Mouse (Mus musculus) c-Kit-negative CD71-positive TER-119-positive erythroid progenitor cells, embryonic 14.5 days (primary cell): ENCODE measurements around the gene Gls.
A peak's percentile ranks its signal among the peaks of the same experiment; 100 is the strongest.

ENCODE experiments used
- DNase-seq: peaks from one replicate; pipeline ENCODE4 v3.0.0-alpha.2; 2013; ENCODE audit warnings: low read depth, low spot score

The Gls gene

GRCm38 (mm10) chr1:52233143-52233713 lies at the start of gene Gls:
Gene Gls, minus strand, starts transcription at chr1:52233232.
- peak; percentile 92 for DNase-seq

GRCm38 (mm10) chr1:52279831-52280595 lies 47.0 kb upstream of the Gls start:
- no peak for DNase-seq

DNA sequence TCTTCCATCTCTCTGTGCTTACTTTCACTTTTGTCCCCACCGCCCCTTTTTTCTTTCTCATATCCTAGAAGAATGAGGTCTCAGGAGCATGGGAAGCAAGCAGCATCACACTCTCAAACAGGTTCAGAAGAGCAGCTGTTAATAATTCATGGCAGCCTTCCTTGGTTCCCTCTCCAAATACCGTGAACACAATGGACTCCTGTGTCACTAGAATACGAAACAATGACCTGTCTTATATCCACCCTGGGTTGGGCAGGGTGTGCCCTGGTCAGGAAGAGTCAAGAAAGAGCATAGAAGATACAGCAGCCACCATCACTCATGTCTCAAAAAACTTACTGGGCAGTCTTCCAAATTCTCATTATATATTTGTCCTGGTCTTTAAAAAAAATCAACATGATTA lies 46.3 kb upstream of the Gls start:
- no peak for DNase-seq

GRCm38 (mm10) chr1:52278073-52278472 lies 45.0 kb upstream of the Gls start:
- no peak for DNase-seq

- no peak for DNase-seq
Measured at GRCm38 (mm10) chr1:52274210-52274609, 41.2 kb upstream of the Gls start.

DNA sequence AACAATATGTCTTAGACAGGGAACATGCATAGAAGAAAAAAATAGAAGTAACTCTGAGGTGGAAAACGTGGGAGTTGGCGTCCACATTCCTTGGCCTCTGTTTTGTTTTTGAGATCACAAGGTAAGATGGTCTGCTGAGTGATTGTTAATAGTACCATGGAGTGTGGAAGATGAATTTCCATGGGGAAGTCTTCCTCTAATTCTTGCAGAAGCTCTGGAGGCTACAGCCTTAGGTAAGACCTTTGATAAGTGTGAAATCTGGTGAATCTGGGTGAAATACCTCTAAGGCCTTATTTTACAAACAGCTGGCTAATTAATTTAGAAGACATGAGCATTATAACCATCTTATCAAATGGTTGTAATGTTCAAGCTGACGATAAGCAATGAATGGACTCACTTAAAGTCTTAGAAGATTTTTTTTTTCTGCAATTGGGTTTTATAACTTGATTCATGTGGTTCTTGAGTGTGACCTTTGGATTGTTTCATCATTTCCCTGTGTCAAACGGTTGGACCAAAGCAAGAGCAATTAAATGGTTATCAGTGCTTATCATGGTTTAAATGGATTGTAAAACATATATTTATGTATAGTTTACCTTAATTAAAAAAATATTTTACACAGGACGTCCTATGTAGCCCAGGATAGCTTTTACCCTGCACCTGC lies 39.1 kb upstream of the Gls start:
- DNase-seq, result no peak

DNA sequence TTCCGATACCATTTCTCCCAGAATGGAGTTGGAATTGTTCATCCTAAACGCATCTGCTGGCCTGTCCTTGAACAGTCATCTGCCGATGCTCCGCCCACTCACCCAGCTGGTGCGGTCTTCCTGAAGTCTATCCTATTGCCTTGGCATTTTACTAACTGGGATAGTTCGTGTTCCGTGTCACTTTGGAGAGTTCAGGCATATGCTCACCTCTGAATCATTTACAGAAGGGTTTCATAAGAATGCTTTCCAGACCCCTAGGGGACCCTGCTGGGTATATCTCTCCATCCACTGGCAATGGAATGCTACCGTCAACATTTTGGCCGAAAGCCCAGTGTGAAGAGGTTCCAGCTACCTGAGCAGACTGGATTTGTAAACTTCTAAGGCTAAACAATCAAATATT lies 37.3 kb upstream of the Gls start:
- DNase-seq, result no peak

DNA sequence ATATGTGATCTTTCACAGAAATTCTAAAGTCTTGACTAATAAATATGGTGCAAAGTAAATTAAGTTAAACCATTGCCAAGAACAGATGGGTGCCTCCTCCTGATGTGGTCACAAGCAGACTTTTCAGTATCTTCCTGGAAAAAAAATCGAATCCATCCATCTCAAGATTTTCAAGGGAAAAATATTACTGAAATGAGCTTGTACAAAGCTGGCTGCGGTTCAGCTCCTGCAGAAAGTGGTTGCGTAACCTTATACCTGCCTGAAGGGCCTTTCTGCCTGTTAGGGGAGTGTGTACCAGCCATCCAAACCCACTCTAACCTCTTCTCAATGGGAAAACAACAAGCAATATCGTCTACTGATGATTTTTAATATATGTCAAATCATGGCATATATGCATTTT lies 36.6 kb upstream of the Gls start:
- no peak for DNase-seq

- DNase-seq, result no peak
Measured at GRCm38 (mm10) chr1:52268006-52268405, 35.0 kb upstream of the Gls start.

GRCm38 (mm10) chr1:52267606-52268005 lies 34.6 kb upstream of the Gls start:
- peak; percentile 6 for DNase-seq

DNA sequence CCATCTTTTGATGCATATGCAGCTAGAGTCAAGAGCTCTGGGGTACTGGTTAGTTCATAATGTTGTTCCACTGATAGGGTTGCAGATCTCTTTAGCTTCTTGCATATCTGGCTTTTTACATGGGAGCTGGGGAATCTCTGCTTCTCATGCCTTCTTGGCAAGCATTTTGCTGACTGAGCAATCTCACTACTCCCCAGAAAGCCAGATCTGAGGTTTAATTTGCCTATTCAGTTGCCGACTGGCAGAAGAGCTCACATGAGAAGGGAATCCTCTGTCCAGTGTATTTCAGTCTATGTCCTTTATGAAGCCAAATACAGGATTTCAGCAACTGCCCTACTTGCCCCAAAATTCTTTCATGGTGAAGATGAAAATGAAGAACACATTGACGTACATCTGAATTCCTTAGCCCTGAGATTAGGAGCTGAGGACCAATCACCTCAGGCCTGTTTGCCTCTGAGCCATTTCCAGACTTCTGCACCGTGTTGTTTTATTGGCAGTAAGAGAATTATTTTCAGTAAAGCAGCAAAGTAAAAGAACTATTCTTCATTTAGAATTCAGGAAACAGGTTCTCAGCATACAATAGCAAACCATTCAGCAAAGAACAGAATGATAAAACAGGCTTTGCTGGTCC lies 33.0 kb upstream of the Gls start:
- DNase-seq, result no peak

DNA sequence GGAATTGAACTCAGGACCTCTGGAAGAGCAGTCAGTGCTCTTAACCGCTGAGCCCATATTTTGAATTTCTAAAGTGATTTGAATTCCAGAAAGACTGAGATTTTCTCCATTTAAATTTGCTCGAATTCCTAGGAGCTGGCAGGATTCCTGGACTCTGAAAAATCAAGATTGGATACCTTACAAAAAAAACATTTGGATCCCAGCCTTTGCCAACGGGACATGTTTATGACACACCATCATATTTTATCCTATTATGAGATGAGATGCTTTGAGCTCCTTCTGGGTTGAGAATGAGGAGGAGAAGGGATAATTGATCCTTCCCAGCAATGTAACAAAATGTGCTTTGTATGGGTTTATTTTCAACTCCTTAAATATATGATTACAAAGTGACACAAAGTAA lies 31.3 kb upstream of the Gls start:
- DNase-seq, result no peak

- DNase-seq, result no peak
Measured at GRCm38 (mm10) chr1:52260354-52261090, 27.5 kb upstream of the Gls start.

- DNase-seq, result no peak
Measured at GRCm38 (mm10) chr1:52258006-52258749, 25.1 kb upstream of the Gls start.

DNA sequence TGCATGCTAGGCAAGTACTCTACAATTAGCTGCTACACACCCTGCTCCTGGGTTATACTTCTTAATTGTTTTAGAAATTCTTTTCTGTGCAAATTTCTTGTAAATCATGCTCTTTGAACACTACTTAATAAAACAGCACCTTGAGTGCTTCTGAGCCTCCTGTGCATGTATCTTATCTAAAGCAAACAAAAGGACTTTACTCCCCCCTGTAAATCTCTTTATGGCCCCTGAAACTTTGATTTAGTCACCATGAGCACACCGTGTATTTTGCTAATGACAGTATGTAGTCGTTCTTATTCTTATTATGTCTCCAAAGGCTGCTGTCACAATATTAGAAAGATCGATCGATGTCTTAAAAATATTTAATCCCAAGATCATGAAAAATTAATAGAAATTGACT lies 23.9 kb upstream of the Gls start:
- no peak for DNase-seq

DNA sequence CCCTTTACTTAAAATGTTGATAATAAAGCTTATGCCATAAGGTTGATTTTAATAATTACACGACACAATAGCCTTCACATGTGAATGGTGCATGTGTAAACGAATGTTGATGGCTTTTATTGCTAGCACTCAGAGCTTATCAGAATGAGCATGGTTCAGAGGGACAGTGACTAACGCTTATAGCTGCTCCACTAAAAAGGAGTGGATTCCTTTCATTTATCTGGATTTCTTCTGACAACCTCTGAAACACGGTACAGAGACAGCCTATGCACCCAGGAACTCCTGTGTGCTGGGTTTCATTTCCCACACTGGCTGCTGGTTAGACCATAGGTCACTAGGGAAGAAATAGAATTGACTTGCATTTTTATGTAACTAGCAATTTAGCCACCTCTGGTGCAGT lies 23.2 kb upstream of the Gls start:
- DNase-seq, result no peak

DNA sequence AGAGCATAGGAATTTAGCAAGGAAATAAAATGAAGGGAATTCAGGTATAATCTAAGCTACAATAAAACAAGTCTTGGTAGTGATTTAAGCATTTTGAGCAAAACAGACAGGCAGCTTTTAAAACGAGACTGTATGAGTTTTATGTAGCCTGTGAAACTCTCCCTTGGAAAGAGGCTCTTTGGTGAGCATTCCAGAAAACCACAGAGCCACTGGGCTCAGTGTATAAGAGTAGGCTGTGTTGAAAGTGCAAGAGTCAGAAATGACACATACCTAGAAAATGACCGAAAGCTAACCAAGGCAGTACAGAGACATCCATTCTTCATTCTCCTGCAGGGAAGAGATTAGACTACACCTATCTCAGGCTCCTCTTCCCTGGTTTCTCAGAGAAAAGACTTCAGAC lies 21.4 kb upstream of the Gls start:
- no peak for DNase-seq

- no peak for DNase-seq
Measured at GRCm38 (mm10) chr1:52253386-52253785, 20.4 kb upstream of the Gls start.

DNA sequence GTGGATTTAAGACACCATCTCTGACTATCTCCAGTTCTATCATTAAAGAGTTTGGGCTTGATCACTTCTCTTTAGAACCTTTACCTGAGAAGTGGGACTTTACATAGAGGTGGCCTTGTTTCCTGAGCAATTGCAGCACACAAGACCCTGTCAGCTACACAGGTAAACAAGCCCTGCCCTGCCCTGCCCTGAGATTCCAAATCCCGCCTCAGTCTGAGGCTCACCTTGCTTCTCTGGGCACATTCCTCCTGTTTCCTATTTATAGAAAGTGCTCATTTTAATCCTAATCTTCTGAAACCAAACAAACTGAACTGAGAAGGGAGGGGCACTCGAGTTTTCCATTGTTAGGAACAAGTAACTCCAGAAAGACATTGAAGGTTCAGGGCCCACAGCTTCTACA lies 19.4 kb upstream of the Gls start:
- DNase-seq, result no peak

GRCm38 (mm10) chr1:52251038-52251735 lies 18.2 kb upstream of the Gls start:
- DNase-seq, result no peak
